Mouse (Mus musculus) heart, embryonic 11.5 days (tissue): ENCODE results near the gene Igf1. TPM values are rescaled to one million over a fixed set of nuclear protein-coding genes. Genes with fewer than 3 reads are reported as not detected.

Experiments used
- ATAC-seq: fragments of 200-750 bp; cut with Nextera tagmentation; replicated peaks from 2 replicates; pipeline ENCODE4 v1.8.0; 2017; ENCODE audit warnings: moderate library complexity; ENCODE audit not compliant: insufficient number of reproducible peaks, low FRiP score, low TSS enrichment
- H3K27ac ChIP-seq: fragments of 300-500 bp; sonication (generic); 2 replicates; pipeline ENCODE4 v1.5.1; 2014; ENCODE audit warnings: mild to moderate bottlenecking, low read depth, low read length
- H3K27me3 ChIP-seq: fragments of 300-500 bp; sonication (generic); 2 replicates; pipeline ENCODE4 v1.6.1; 2014; ENCODE audit warnings: mild to moderate bottlenecking, low read length, mixed read lengths; ENCODE audit not compliant: control insufficient read depth, insufficient read depth
- H3K36me3 ChIP-seq: fragments of 300-500 bp; sonication (generic); 2 replicates; pipeline ENCODE4 v1.6.1; 2014; ENCODE audit warnings: mild to moderate bottlenecking, low read length, moderate library complexity, mixed read lengths; ENCODE audit not compliant: control insufficient read depth, insufficient read depth
- H3K4me1 ChIP-seq: fragments of 300-500 bp; sonication (generic); 2 replicates; pipeline ENCODE4 v1.6.1; 2014; ENCODE audit warnings: low read length; ENCODE audit not compliant: control insufficient read depth, insufficient read depth
- H3K4me2 ChIP-seq: fragments of 300-500 bp; sonication (generic); 2 replicates; pipeline ENCODE4 v1.6.1; 2014; ENCODE audit warnings: mild to moderate bottlenecking, moderate library complexity
- H3K4me3 ChIP-seq: fragments of 300-500 bp; sonication (generic); 2 replicates; pipeline ENCODE4 v1.5.1; 2014; ENCODE audit warnings: low read depth, low read length
- H3K9ac ChIP-seq: fragments of 300-500 bp; sonication (generic); 2 replicates; pipeline ENCODE4 v1.6.1; 2014; ENCODE audit warnings: mild to moderate bottlenecking, low read depth, low read length, moderate library complexity
- H3K9me3 ChIP-seq: fragments of 300-500 bp; sonication (generic); replicated peaks from 2 replicates; pipeline ENCODE4 v1.6.1; 2016; ENCODE audit warnings: low read length; ENCODE audit not compliant: control insufficient read depth
- WGBS: fragments of 180-500 bp; shearing (Covaris S2); extraction: QIAGEN DNeasy Blood & Tissue Kit; methylation state at CpG from one replicate; pipeline ENCODE4 v1.1.7; 2014; ENCODE audit not compliant: insufficient replicate concordance; 5-methylcytosine and 5-hydroxymethylcytosine counted together
- polyA plus RNA-seq: library from polyadenylated mRNA; unstranded; fragments of >200 nt; fragmentation: Nextera tagmentation; extraction: Ambion mirVana; gene quantifications from 2 replicates; pipeline ENCODE4 v1.2.1, GENCODE M21; 2014

Igf1 gene
- polyA plus RNA-seq, 1 experiment from 2014 or later = 36.6 TPM

DNA sequence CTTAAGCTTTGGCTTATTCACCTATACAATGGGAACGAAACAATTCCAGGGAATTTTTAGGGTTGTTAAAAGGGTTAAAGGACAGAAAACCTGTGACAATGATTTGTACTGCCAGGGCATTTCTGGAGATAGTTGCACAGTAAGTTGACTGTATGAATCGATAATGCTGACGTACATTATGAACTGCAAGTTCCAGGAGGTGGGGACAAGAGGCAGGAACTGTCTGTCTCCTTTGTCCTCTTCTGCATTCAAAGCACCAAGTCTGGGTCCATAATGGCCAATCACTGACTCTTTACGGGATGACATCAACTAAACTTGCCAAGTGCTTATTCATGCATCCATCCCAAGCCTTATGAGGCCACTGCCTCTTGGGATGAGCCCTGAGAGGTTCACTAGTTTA is 39.3 kb downstream of the Igf1 start:
- H3K4me1 ChIP-seq = no peaks in the 10 kb centered on the region
- ATAC-seq = no peak
- H3K27me3 ChIP-seq = no peaks in the 10 kb centered on the region
- H3K4me3 ChIP-seq = no peak overlapping the region
- no peaks in the 10 kb centered on the region for H3K9me3 ChIP-seq
- no peak overlapping the region for H3K4me2 ChIP-seq
- 85% methylated on average over 4 of the region's 4 CpGs for WGBS
- no peaks in the 10 kb centered on the region for H3K36me3 ChIP-seq
- H3K9ac ChIP-seq = no peak overlapping the region
- no peak overlapping the region for H3K27ac ChIP-seq

DNA sequence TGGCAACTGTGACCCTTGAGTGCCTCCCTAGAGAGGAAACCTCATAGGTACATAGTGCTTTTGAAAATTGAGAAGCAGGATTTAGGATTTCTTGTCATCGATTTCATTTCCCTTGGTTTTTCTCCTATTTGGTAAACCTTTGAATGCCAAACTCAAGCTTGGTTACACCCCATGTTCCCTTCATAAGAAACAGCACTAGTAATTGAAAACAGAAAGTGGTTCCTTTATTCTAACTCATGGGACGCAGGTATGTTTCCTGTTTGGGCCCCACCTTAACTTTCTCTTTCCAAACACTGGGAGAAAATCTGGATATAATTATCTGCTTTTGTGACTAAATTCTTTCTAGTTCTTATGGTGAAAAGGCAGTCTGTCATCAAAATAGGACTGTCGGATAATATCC is 40.8 kb downstream of the Igf1 start:
- H3K9ac ChIP-seq = no peak overlapping the region
- ATAC-seq = no peak
- WGBS = 85% methylated on average over 3 of the region's 3 CpGs

DNA sequence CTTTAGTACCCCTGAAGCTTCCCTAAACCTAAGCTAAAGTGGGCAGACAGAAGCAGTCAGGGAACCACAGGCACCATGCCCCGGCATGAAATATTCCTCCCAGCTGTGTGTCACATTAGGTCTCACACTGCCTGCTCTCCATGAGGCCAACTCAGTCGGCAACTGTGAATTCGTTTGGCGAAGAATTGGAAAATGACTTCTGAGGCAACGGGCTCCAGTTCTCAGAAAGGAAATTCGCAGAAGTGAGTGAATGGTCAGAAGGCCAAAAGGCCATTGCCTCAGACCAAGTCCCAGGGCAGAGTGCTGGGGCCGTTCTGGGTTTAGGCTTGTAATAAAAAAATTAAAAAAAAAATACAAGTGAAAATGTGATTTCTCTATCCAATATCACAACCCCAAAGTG is 43.9 kb downstream of the Igf1 start:
- H3K9me3 ChIP-seq = no peaks in the 10 kb centered on the region
- H3K36me3 ChIP-seq = no peaks in the 10 kb centered on the region
- ATAC-seq = no peak
- H3K4me2 ChIP-seq = no peak overlapping the region
- no peak overlapping the region for H3K27ac ChIP-seq
- no peak overlapping the region for H3K4me3 ChIP-seq
- no peaks in the 10 kb centered on the region for H3K27me3 ChIP-seq
- H3K9ac ChIP-seq = no peak overlapping the region
- WGBS = 80% methylated on average over 7 of the region's 7 CpGs
- H3K4me1 ChIP-seq = peaks cover 8% of the 10 kb centered on the region; the same call in 1 of the 2 replicates

More for the DNA sequence above, 40.8 kb downstream of the Igf1 start:
- Histone ChIP-seq H3K9me3 (no peaks in the 10 kb centered on the region), H3K36me3 (no peaks in the 10 kb centered on the region), H3K27ac (no peak overlapping the region), H3K4me2 (no peak overlapping the region), H3K4me3 (no peak overlapping the region), H3K4me1 (no peaks in the 10 kb centered on the region), H3K27me3 (no peaks in the 10 kb centered on the region)

DNA sequence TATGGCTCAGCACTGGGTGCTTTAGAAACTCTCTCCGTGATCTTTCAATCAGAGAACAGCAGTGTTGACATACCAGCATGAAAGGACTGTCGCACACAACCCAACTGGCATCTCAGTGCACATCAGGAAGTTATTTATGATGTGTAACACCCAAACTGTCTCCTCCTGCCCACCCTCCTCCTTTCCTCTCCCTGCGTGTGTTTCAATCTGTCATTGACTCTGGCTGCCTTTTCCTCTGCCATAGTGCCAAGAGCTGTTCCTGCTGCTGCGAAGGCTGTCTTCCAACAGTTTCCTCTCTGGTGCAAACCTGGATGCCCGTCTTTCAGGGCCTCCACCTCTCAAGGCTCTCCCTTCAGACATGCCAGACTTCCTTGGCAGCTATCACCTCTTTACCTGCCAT is 46.3 kb downstream of the Igf1 start:
- Histone ChIP-seq H3K27me3 (no peaks in the 10 kb centered on the region), H3K27ac (no peak overlapping the region), H3K4me3 (no peak overlapping the region), H3K9ac (no peak overlapping the region), H3K36me3 (no peaks in the 10 kb centered on the region), H3K4me2 (no peak overlapping the region), H3K4me1 (peaks cover 8% of the 10 kb centered on the region; the same call in 1 of the 2 replicates), H3K9me3 (no peaks in the 10 kb centered on the region)
- ATAC-seq = no peak
- WGBS = 46% methylated on average over 5 of the region's 5 CpGs

GRCm38 (mm10) chr10:87905087-87905486 is 47.0 kb downstream of the Igf1 start:
- WGBS = 54% methylated on average over 3 of the region's 3 CpGs
- Histone ChIP-seq H3K9ac (no peak overlapping the region), H3K27me3 (no peaks in the 10 kb centered on the region), H3K4me3 (no peak overlapping the region), H3K36me3 (no peaks in the 10 kb centered on the region), H3K27ac (no peak overlapping the region), H3K9me3 (no peaks in the 10 kb centered on the region), H3K4me1 (peaks cover 8% of the 10 kb centered on the region; the same call in 1 of the 2 replicates), H3K4me2 (no peak overlapping the region)
- ATAC-seq = no peak

GRCm38 (mm10) chr10:87906121-87906520 is 48.1 kb downstream of the Igf1 start:
- no peak for ATAC-seq
- Histone ChIP-seq H3K27ac (no peak overlapping the region), H3K36me3 (no peaks in the 10 kb centered on the region), H3K4me3 (no peak overlapping the region), H3K4me2 (no peak overlapping the region), H3K9ac (no peak overlapping the region), H3K9me3 (no peaks in the 10 kb centered on the region), H3K27me3 (no peaks in the 10 kb centered on the region), H3K4me1 (peaks cover 8% of the 10 kb centered on the region; the same call in 1 of the 2 replicates)
- 84% methylated on average over 3 of the region's 3 CpGs for WGBS

DNA sequence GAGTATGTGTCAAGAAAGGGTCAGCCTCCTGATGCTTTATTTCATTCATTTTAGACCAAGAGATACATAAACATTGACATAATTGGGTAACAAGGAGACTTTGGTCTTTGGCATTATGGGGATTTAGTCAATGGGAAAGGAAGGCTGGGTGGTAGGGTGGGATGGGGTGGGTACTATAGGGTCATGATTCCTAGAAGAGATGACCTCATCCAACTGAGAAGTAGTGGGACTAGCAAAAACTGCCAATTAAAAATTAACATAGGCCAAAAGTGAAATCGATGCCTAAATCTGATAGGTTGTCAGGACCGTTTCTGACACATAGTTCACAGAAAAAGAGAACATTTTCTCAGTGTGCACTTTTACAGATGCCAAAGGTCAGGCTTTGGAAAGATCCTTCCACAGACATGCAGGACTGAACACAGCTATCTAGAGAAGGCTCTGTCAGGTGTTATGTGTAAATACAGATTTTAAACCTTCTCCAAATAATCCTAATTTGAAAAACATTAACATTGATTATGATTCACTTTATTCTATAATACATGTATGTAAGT is 48.8 kb downstream of the Igf1 start:
- Histone ChIP-seq H3K4me1 (peaks cover 8% of the 10 kb centered on the region; the same call in 1 of the 2 replicates), H3K36me3 (no peaks in the 10 kb centered on the region), H3K27me3 (no peaks in the 10 kb centered on the region), H3K27ac (no peak overlapping the region), H3K9me3 (no peaks in the 10 kb centered on the region), H3K4me3 (no peak overlapping the region), H3K9ac (no peak overlapping the region), H3K4me2 (no peak overlapping the region)
- 81% methylated on average over 2 of the region's 2 CpGs for WGBS
- no peak for ATAC-seq

DNA sequence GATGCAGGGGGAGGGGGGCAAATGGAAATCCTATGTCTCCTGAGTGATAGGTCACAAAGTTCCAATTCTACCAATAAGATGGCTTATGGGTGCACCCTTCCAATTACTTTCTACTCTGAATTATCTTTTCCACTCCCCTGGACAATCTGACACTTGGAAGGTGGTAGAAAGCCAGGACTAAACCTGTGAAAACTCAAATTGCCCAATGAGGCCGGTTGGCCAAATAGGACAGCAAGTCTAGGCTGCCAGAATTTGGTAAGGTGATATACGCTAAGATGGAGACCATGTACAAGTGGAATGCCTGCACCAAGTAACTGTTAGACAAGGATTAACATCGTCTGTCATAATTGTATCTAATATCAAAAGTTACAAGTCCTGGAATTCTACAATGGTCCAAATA is 55.8 kb downstream of the Igf1 start:
- Histone ChIP-seq H3K27ac (no peak overlapping the region), H3K27me3 (no peaks in the 10 kb centered on the region), H3K36me3 (no peaks in the 10 kb centered on the region), H3K4me2 (no peak overlapping the region), H3K4me3 (no peak overlapping the region), H3K9ac (no peak overlapping the region), H3K9me3 (no peaks in the 10 kb centered on the region), H3K4me1 (no peaks in the 10 kb centered on the region; the same call in 1 of the 2 replicates)
- 82% methylated on average over 3 of the region's 3 CpGs for WGBS
- ATAC-seq = no peak

- Histone ChIP-seq H3K9ac (no peak overlapping the region), H3K9me3 (no peaks in the 10 kb centered on the region), H3K4me3 (no peak overlapping the region), H3K4me2 (no peak overlapping the region), H3K27ac (no peak overlapping the region), H3K4me1 (no peaks in the 10 kb centered on the region; the same call in 1 of the 2 replicates), H3K27me3 (no peaks in the 10 kb centered on the region), H3K36me3 (no peaks in the 10 kb centered on the region)
- ATAC-seq = no peak
- 55% methylated on average over 10 of the region's 10 CpGs for WGBS
Measured at GRCm38 (mm10) chr10:87914932-87915331, 56.9 kb downstream of the Igf1 start.
